Mouse (Mus musculus): ENCODE data around the gene Amz1. TPM values are rescaled to one million over a fixed set of nuclear protein-coding genes. Genes with fewer than 3 reads are reported as not detected.

Gene Amz1
- total RNA-seq, 4 experiments from 2014 or later = 15.3 to 21.4 (median 18.7) TPM

- DNase-seq (ENCODE audit: low spot score in 2 of 2) = no peak
Measured at GRCm38 (mm10) chr5:140766566-140766965, 42.6 kb downstream of the Amz1 start.

DNA sequence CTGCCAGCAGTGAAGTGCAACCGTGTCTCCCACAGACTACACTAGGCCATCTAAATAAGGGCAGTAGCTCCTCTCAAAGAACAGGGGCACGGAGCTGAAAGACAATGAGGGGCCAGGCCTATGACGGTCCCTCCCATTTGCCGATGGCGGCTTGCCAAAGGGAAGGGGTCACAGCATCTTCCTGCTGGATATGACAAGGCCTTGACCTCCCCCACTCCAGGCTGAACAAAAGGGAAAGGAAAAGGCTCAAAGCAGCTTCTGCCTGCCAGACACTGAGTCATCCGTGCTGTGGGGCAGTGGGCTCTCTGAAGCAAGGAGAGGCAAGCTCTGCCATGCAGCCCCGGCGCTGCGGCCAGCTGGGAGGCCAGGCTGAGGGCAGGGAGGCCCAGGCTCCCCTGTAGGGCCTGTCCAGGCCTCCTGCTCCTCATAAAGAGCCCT is 43.8 kb downstream of the Amz1 start:
- DNase-seq (ENCODE audit: low spot score in 2 of 2) = peak; percentile 75 to 87

DNA sequence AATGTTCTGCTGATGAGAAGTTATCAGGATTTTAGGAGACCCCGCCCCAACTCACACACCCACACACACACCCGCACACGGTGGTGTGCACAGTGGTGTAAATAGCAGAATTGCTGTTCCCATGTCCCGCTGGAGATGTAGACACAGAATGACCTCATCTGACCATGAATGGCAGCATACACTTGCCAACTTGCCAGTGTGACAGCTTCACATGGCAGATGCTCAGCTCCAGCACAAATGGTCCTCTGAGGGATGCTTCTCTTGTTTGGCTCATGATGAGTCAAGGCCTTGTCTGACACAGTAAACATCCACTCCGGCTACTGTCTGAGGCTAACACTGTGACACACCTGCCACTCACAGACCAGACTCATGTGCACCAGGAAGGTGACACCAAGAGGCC is 44.4 kb downstream of the Amz1 start:
- peak; percentile 83 to 91 for DNase-seq (ENCODE audit: low spot score in 2 of 2)

DNA sequence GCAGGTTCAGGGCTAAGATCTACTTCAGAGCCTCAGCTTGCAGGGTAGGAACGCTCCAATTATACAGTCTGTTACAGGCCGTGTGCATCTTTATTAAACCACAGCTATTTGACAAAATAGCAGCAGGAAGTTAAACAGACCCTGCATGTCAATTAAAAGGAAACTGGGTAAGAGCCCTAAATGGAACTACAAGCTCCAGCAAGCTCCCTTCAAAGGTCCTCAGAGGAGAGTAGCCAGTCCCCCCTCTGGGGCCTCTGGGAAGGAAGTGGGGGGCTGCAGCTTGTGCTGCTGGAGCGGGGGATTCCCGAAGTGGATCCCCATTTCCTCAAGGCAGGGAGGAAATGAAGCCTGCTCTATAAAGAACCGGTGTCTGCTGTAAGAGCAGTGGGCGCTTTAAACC is 47.7 kb downstream of the Amz1 start:
- no peak for DNase-seq (ENCODE audit: low spot score in 2 of 2)

DNA sequence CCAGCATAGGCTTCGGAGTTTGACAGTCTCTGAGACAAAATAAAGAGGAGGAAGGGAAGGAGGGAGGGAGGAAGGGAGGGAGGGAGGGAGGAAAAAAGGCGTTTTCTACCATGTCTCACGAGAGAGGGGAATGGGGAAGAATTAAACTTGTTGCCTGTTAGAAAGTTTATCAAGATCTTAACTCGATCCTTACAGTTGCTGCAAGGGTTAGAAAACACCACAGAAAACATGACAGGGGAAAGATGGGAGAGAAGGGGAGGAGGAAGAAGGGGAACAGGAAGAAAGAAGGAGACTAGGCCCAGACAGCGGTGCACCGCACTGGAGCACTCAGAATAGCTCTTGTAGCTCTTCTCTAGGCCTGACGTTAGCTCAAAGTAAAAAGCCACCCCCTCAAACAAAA is 48.2 kb downstream of the Amz1 start:
- no peak for DNase-seq (ENCODE audit: low spot score in 2 of 2)

- DNase-seq (ENCODE audit: low spot score in 2 of 2) = no peak
Measured at GRCm38 (mm10) chr5:140775111-140775510, 51.2 kb downstream of the Amz1 start.

GRCm38 (mm10) chr5:140776968-140777367 is 53.0 kb downstream of the Amz1 start:
- DNase-seq (ENCODE audit: low spot score in 2 of 2) = no peak

GRCm38 (mm10) chr5:140781122-140781521 is 57.2 kb downstream of the Amz1 start:
- no peak for DNase-seq (ENCODE audit: low spot score in 2 of 2)

- no peak for DNase-seq (ENCODE audit: low spot score in 2 of 2)
Measured at GRCm38 (mm10) chr5:140781886-140782572, 58.1 kb downstream of the Amz1 start.

DNA sequence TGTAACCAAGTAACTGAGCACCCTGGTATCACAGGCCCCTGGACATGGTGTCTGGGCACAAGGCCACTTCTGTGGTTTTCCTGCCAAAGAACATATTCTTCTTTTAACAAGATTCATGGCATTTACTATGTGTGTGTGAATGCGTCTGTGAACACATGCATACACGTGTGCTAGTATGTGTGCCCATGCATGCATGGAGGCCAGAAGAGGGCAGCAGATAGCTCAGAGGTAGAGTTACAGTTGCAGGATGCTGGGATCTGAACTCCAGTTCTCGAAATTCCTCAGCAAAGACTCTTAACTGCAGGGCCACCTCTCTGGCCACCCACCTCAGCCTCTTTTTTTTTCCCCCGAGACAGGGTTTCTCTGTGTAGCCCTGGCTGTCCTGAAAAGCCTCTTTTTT is 59.6 kb downstream of the Amz1 start:
- DNase-seq (ENCODE audit: low spot score in 2 of 2) = no peak

- DNase-seq (ENCODE audit: low spot score in 2 of 2) = no peak
Measured at GRCm38 (mm10) chr5:140784288-140784687, 60.4 kb downstream of the Amz1 start.

- DNase-seq (ENCODE audit: low spot score in 2 of 2) = no peak
Measured at GRCm38 (mm10) chr5:140785240-140785872, 61.4 kb downstream of the Amz1 start.

GRCm38 (mm10) chr5:140789561-140789960 is 65.6 kb downstream of the Amz1 start:
- DNase-seq (ENCODE audit: low spot score in 2 of 2) = no peak

DNA sequence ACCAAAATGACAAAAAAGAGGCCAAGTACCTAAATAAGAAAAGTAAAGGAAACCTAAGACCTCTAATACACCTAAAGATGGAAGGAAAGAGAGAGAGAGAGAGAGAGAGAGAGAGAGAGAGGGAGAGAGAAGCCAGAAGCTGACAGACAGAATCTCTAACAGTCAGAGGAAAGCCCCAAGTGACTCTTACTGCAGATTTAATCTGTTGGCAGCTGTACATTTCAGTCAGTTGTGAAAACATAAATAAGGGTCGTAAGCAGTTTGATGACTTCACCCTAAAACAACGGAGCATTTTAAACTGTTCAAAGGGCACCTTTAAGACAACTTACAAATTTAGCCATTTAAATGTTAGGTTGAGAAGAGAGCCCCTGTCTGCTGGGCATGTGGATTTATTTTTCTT is 66.5 kb downstream of the Amz1 start:
- no peak for DNase-seq (ENCODE audit: low spot score in 2 of 2)

- peak; percentile 60 to 61 for DNase-seq (ENCODE audit: low spot score in 2 of 2)
Measured at GRCm38 (mm10) chr5:140790937-140791877, 67.3 kb downstream of the Amz1 start.

DNA sequence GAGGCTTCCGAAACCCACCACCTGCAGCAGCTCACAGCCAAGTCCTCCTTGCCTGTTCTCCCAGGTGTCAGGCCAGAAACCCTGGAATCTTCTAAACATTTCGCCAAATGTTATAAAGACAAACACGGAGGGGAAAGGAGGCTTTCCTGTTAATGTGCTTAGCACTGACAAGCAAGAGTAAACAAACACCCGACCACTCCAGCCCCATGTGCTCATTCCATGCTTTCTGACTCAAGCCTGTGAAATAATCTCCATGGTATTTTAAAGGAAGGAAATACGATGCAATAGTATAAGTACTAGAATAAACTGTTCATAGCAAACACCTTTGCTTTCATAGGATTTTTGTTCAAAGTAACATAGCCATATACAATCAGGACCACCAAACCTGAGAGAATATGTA is 68.3 kb downstream of the Amz1 start:
- DNase-seq (ENCODE audit: low spot score in 2 of 2) = no peak

DNA sequence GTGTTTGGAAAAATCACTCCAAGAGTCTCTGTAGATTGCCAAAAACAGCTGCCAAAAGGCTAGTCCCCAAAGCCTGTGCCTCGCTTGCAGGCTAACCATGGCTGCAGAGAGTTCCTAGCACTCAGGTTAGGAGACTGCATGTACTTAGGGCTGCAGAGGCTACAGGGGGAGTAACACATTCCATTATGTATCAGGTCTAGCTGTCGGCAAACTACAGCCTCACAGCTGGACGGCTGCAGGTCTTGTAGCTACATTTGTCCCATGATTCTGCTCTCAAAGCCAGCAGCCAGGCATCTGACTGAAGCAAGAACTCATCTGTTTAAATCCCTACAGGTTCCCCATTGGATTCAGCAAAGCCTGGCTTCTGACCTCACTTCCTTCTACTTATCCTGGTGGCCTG is 70.8 kb downstream of the Amz1 start:
- DNase-seq (ENCODE audit: low spot score in 2 of 2) = no peak

DNA sequence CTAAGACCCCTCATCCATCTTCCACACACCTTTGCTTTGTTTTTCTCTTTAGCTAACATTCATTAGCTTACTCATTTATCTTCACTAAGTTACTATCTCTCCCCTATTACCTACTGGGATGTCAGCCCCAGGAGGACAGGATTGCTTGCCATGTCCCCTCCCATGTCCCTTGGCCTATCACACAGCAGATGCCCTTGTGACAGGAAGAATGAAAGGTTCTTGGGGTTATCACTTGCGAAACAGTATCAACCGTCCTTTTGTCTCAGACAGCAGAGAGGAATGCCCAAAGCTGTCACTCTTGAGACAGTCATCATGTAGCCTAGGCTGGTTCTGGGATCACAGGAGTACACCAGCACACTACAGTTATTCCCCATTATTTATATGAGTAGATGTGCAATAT is 71.2 kb downstream of the Amz1 start:
- no peak for DNase-seq (ENCODE audit: low spot score in 2 of 2)

DNA sequence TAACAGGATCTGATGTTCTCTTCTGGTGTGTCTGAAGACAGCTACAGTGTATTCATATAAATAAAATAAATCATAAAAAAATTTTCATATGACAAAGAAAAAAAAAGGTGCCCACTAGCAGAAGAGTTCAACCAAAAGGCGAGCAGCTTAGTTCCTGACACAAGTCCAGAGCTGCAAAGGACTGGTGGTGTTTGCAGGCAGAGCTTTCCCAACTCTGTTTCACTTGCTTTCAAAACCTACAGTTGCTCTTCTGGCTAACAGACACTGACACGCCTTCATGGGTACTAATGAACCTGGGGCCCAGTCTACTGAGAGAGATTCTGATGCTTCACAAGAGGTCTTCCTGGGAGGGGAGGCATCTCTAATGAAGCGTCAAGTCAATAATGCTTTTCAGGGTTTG is 72.1 kb downstream of the Amz1 start:
- no peak for DNase-seq (ENCODE audit: low spot score in 2 of 2)

- DNase-seq (ENCODE audit: low spot score in 2 of 2) = no peak
Measured at GRCm38 (mm10) chr5:140798158-140798557, 74.2 kb downstream of the Amz1 start.

DNA sequence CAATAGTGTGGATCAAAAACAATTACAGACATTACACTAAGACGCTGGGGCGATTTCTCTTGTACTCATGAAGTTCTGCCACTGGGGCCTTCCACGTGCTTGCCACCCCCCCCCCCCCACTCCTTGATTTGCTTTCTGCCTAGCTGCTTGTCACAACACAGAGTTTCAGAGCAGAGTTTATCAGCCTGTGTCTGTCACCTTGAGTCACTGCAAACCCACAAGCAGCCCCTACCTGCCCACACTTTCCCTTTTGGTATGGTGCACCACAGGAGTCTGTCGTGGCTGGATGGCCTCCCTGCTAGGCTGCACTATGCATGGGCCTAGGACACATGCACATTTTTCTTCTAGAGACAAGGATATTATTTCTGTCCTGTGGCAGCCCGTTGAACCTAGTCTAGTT is 74.8 kb downstream of the Amz1 start:
- no peak for DNase-seq (ENCODE audit: low spot score in 2 of 2)

DNA sequence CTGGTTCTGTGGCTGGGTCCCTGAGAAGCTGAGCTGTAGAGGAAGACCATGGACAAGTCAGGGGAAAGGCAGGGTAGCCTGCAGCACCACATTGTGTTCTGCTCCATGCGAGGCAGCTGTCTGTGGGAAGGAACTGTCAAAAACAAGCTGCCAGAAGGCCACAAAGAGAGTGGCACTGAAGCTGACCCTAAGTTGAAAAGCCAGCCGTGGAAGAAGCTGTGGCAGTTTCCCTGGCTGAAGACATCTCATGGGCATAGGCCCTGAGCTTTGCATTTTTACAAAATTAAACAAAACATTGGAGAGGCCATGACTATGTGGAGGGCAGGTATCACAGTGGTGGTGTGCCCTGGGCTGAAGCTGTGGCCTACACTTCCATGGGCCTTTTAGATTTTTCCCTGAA is 75.3 kb downstream of the Amz1 start:
- DNase-seq (ENCODE audit: low spot score in 2 of 2) = no peak
